28 mouse cellular contexts compared by ENCODE assay signal in genomic region chr10:63049106-63049505, GRCm38 (mm10). TPM values are rescaled to one million over a fixed set of nuclear protein-coding genes. Genes with fewer than 3 reads are reported as not detected.
DNase-seq lines count a peak whose midpoint lies in the region; ATAC-seq and TF ChIP-seq lines count a peak whose summit lies in the region.
"Had no signal": no experiment of that assay in that cellular context is flagged by ENCODE, and none has a peak within 500 bp of the region (broad histone marks: within the 10 kb centered on the region; RNA-seq: fewer than 3 reads in every experiment).

No protein-coding gene starts in this region.

- no peaks in the 10 kb centered on the region for H3K27me3 ChIP-seq in kidney, adult 2 months (replicated peaks; ENCODE audit: control insufficient read depth, insufficient read depth, low read length)
- H3K27me3 ChIP-seq in liver, adult 2 months (ENCODE audit: control insufficient read depth, insufficient read depth, low read length) = no peaks in the 10 kb centered on the region
- H3K27me3 ChIP-seq in liver, embryonic 11.5 days (replicated peaks; ENCODE audit: control insufficient read depth, insufficient read depth, low read length) = no peaks in the 10 kb centered on the region
- H3K27me3 ChIP-seq: embryonic facial prominence, embryonic 15.5 days; heart, embryonic 13.5 days; hindbrain, embryonic 15.5 days; Patski had no signal

- H3K9me3 ChIP-seq in liver, embryonic 11.5 days (ENCODE audit: control insufficient read depth, low read length) = no peaks in the 10 kb centered on the region
- H3K9me3 ChIP-seq: embryonic facial prominence, embryonic 15.5 days; forebrain, embryonic 10.5 days; heart, embryonic 13.5 days; hindbrain, embryonic 15.5 days had no signal

- H3K4me3 ChIP-seq in gastrocnemius, adult 2 months = no peak overlapping the region
- no peak overlapping the region for H3K4me3 ChIP-seq in kidney, adult 2 months (ENCODE audit: insufficient read depth, low read depth, low read length)
- H3K4me3 ChIP-seq in liver, adult 2 months (ENCODE audit: insufficient read depth, low read depth, low read length) = no peak overlapping the region
- H3K4me3 ChIP-seq in liver, embryonic 11.5 days (ENCODE audit: low read depth, low read length) = no peak overlapping the region
- H3K4me3 ChIP-seq: embryonic facial prominence, embryonic 15.5 days; erythroblast, embryonic 14.5 days; forebrain, embryonic 10.5 days; heart, embryonic 13.5 days; hindbrain, embryonic 15.5 days had no signal

- no peak overlapping the region for H3K9ac ChIP-seq in liver, adult 2 months (ENCODE audit: low read depth, low read length)
- H3K9ac ChIP-seq in liver, embryonic 11.5 days (ENCODE audit: low read depth, low read length) = no peak overlapping the region
- H3K9ac ChIP-seq: embryonic facial prominence, embryonic 15.5 days; heart, embryonic 13.5 days; hindbrain, embryonic 15.5 days had no signal

- H3K79me2 ChIP-seq in liver, adult 2 months (ENCODE audit: control insufficient read depth, insufficient read depth, low read length) = peaks cover 7% of the 10 kb centered on the region; the same call in 1 of the 2 replicates

- no peak for ATAC-seq in liver, embryonic 11.5 days (replicated peaks; ENCODE audit: low FRiP score)
- no peak for ATAC-seq in inflammation-experienced regulatory T-cells, adult 6 months
- ATAC-seq: CD4-positive, CD25-positive, alpha-beta regulatory T cell, adult 4 months; forebrain, embryonic 14.5 days; Patski had no signal

- 50% methylated on average over 2 of the region's 2 CpGs for WGBS in kidney, adult 2 months
- 48% methylated on average over 2 of the region's 2 CpGs for WGBS in liver, adult 2 months
- 81% methylated on average over 2 of the region's 2 CpGs for WGBS in liver, embryonic 11.5 days

- H3K4me2 ChIP-seq in liver, embryonic 11.5 days = no peak overlapping the region
- H3K4me2 ChIP-seq: embryonic facial prominence, embryonic 15.5 days; heart, embryonic 13.5 days; hindbrain, embryonic 15.5 days had no signal

- peaks cover 3% of the 10 kb centered on the region; the same call in 1 of the 2 replicates for H3K4me1 ChIP-seq in kidney, adult 2 months (ENCODE audit: control insufficient read depth, insufficient read depth, low read length)
- peaks cover 13% of the 10 kb centered on the region for H3K4me1 ChIP-seq in liver, adult 2 months (ENCODE audit: control insufficient read depth, insufficient read depth, low read length)
- H3K4me1 ChIP-seq in liver, embryonic 11.5 days (replicated peaks; ENCODE audit: control insufficient read depth, insufficient read depth, low read length) = no peaks in the 10 kb centered on the region
- H3K4me1 ChIP-seq: embryonic facial prominence, embryonic 15.5 days; hindbrain, embryonic 15.5 days had no signal

- TF ChIP-seq POLR2A in kidney, adult 2 months (IDR thresholded peaks at IDR 0.05; ENCODE audit: low read depth, low read length) = no peak
- TF ChIP-seq POLR2A in liver, adult 2 months (IDR thresholded peaks at IDR 0.05; ENCODE audit: extremely low read depth, insufficient read depth, low read length) = no peak

- no peak for DNase-seq in gastrocnemius, adult 2 months
- DNase-seq in gastrocnemius, postnatal 4 days (ENCODE audit: low spot score in 2 of 2) = no peak
- DNase-seq in kidney, adult 2 months = peak; percentile 78
- no peak for DNase-seq in kidney, adult 18-20 months
- peak; percentile 78 for DNase-seq in liver, adult 2 months (ENCODE audit: extremely low read depth, low read depth, low spot score)
- no peak for DNase-seq in liver, embryonic 11.5 days (ENCODE audit: low spot score)
- DNase-seq in ovary, adult 18-20 months (ENCODE audit: low spot score) = no peak
- DNase-seq: adrenal gland, adult 8-10 months; adrenal gland, postnatal 36 days; B cell, adult 2 months; cerebellum, adult 11 months; cerebellum, adult 8-10 months; cerebellum, postnatal 14 days; embryo, embryonic 11 days; gastrocnemius, postnatal 10 days; heart, postnatal 36 days had no signal

- peak overlapping the region; percentile 62 for H3K27ac ChIP-seq in gastrocnemius, adult 2 months
- H3K27ac ChIP-seq in kidney, adult 2 months (ENCODE audit: insufficient read depth, low read depth, low read length) = peak overlapping the region; percentile 29; the same call in 1 of the 2 replicates
- H3K27ac ChIP-seq in liver, adult 2 months (replicated peaks; ENCODE audit: insufficient read depth, low read depth, low read length) = no peak overlapping the region; the same call in 1 of the 2 replicates
- no peak overlapping the region for H3K27ac ChIP-seq in liver, embryonic 11.5 days (ENCODE audit: low read depth, low read length)
- H3K27ac ChIP-seq: embryonic facial prominence, embryonic 15.5 days; forebrain, embryonic 10.5 days; heart, embryonic 13.5 days; hindbrain, embryonic 15.5 days had no signal

- intact Hi-C loops in gastrocnemius, adult 2 months (cut with DNase I) = no loop called here

- no peak for TF ChIP-seq CTCF in gastrocnemius, adult 2 months (IDR thresholded peaks at IDR 0.05)
- no peak for TF ChIP-seq CTCF in kidney, adult 2 months (conservative IDR thresholded peaks at IDR 0.05; ENCODE audit: insufficient read depth, insufficient read length, low read depth, low read length)
- TF ChIP-seq CTCF in liver, adult 2 months (IDR thresholded peaks at IDR 0.05; ENCODE audit: low read depth, low read length) = no peak

- no peaks in the 10 kb centered on the region; the same call in 1 of the 2 replicates for H3K36me3 ChIP-seq in kidney, adult 2 months (ENCODE audit: control insufficient read depth, insufficient read depth, low read length)
- peaks cover 45% of the 10 kb centered on the region for H3K36me3 ChIP-seq in liver, adult 2 months (ENCODE audit: control insufficient read depth, insufficient read depth, low read length)
- H3K36me3 ChIP-seq in liver, embryonic 11.5 days (ENCODE audit: control insufficient read depth, insufficient read depth, low read length) = no peaks in the 10 kb centered on the region
- H3K36me3 ChIP-seq: embryonic facial prominence, embryonic 15.5 days; forebrain, embryonic 10.5 days; heart, embryonic 13.5 days; hindbrain, embryonic 15.5 days had no signal

RNA-seq across cellular contexts. Expression of gene Pbld1, which starts 10.9 kb away (rescaled TPM):
- total RNA-seq in gastrocnemius, adult 2 months (2021) = 1 to 10 TPM in 1 of 2 experiments, under 1 TPM in 1; 0.66 to 1.1 TPM
- under 1 TPM; 0.54 to 0.69 TPM for total RNA-seq in gastrocnemius, postnatal 4 days (2021)
- 163 and 168 TPM in 2 replicates for polyA plus RNA-seq in kidney, adult 2 months (2012; rRNA removed)
- total RNA-seq in liver, adult 2 months (2014; rRNA removed) = 226 and 238 TPM in 2 replicates
- 166 and 174 TPM in 2 replicates for polyA plus RNA-seq in liver, adult 2 months (2012; rRNA removed)
- polyA plus RNA-seq in liver, embryonic 11.5 days (2014; fragmentation: Nextera tagmentation; extraction: Ambion mirVana) = 1.9 and 2.5 TPM in 2 replicates
- under 1 TPM in 2 of 3 experiments, not detected in 1; 0.15 to 0.21 TPM for polyA plus RNA-seq in inflammation-experienced regulatory T-cells, adult 6 months (2017; shearing (Covaris generic))
- total RNA-seq: common myeloid progenitor, adult 5-6 weeks had no signal
- polyA plus RNA-seq: erythroblast, embryonic 14.5 days had no signal

RNA-seq across cellular contexts. Expression of gene Pbld2, which starts 25.0 kb away (rescaled TPM):
- 1 to 10 TPM; 2.8 to 5.4 TPM for total RNA-seq in gastrocnemius, adult 2 months (2021)
- total RNA-seq in gastrocnemius, postnatal 4 days (2021) = 1 to 10 TPM; 2.0 to 3.0 TPM
- polyA plus RNA-seq in kidney, adult 2 months (2012; rRNA removed) = 22.4 and 25.5 TPM in 2 replicates
- 115 and 119 TPM in 2 replicates for total RNA-seq in liver, adult 2 months (2014; rRNA removed)
- polyA plus RNA-seq in liver, adult 2 months (2012; rRNA removed) = 90.8 and 106 TPM in 2 replicates
- 0.73 and 1.2 TPM in 2 replicates for polyA plus RNA-seq in liver, embryonic 11.5 days (2014; fragmentation: Nextera tagmentation; extraction: Ambion mirVana)
- under 1 TPM in 2 of 3 experiments, not detected in 1; 0.51 to 0.98 TPM for polyA plus RNA-seq in inflammation-experienced regulatory T-cells, adult 6 months (2017; shearing (Covaris generic))
- polyA plus RNA-seq: erythroblast, embryonic 14.5 days had no signal

RNA-seq across cellular contexts. Expression of gene Hnrnph3, which starts 25.1 kb away (rescaled TPM):
- 10 to 100 TPM; 21.6 to 25.4 TPM for total RNA-seq in gastrocnemius, adult 2 months (2021)
- total RNA-seq in gastrocnemius, postnatal 4 days (2021) = 10 to 100 TPM; 27.7 to 35.1 TPM
- 14.7 and 25.0 TPM in 2 replicates for polyA plus RNA-seq in kidney, adult 2 months (2012; rRNA removed)
- total RNA-seq in liver, adult 2 months (2014; rRNA removed) = 12.9 and 14.4 TPM in 2 replicates
- 3.9 and 4.5 TPM in 2 replicates for polyA plus RNA-seq in liver, adult 2 months (2012; rRNA removed)
- polyA plus RNA-seq in liver, embryonic 11.5 days (2014; fragmentation: Nextera tagmentation; extraction: Ambion mirVana) = 52.6 and 57.1 TPM in 2 replicates
- 100 to 1,000 TPM in 1 of 3 experiments, 10 to 100 TPM in 2; 61.1 to 117 (median 97.4) TPM for polyA plus RNA-seq in inflammation-experienced regulatory T-cells, adult 6 months (2017; shearing (Covaris generic))

RNA-seq across cellular contexts. Expression of gene Atoh7, which starts 50.3 kb away (rescaled TPM):
- not detected for total RNA-seq in gastrocnemius, adult 2 months (2021)
- not detected for total RNA-seq in gastrocnemius, postnatal 4 days (2021)
- polyA plus RNA-seq in kidney, adult 2 months (2012; rRNA removed) = 0.19 and 0.28 TPM in 2 replicates
- total RNA-seq in liver, adult 2 months (2014; rRNA removed) = not detected in 2 replicates
- polyA plus RNA-seq in liver, adult 2 months (2012; rRNA removed) = not detected in 2 replicates
- polyA plus RNA-seq in liver, embryonic 11.5 days (2014; fragmentation: Nextera tagmentation; extraction: Ambion mirVana) = not detected in 2 replicates
- polyA plus RNA-seq in inflammation-experienced regulatory T-cells, adult 6 months (2017; shearing (Covaris generic)) = not detected
- total RNA-seq: adrenal gland, adult 8-10 months; adrenal gland, postnatal 36 days; common myeloid progenitor, adult 5-6 weeks; heart, adult 8-10 months; heart, postnatal 36 days had no signal
- polyA plus RNA-seq: CD4-positive, CD25-positive, alpha-beta regulatory T cell, adult 4 months; erythroblast, embryonic 14.5 days; heart, embryonic 13.5 days; heart, postnatal 0 days; Patski had no signal

Comparison
In these comparisons a context has a peak if more than half of its experiments do, and no peak if none do; other contexts are left out.
1. DNase-seq: peak in kidney, adult 2 months (single experiment) and liver, adult 2 months (single experiment); none in gastrocnemius, adult 2 months (single experiment), gastrocnemius, postnatal 4 days (0 of 2), kidney, adult 18-20 months (single experiment), liver, embryonic 11.5 days (single experiment) and ovary, adult 18-20 months (single experiment).
2. RNA of gene Pbld1, which starts 10.9 kb away (polyA plus RNA-seq): 163 to 168 TPM in kidney, adult 2 months and 166 to 174 TPM in liver, adult 2 months; 1.9 to 2.5 TPM in liver, embryonic 11.5 days and 0.15 to 0.21 TPM in inflammation-experienced regulatory T-cells, adult 6 months; every median in the first group is over 10 times any median in the second.
3. RNA of gene Pbld2, which starts 25.0 kb away (polyA plus RNA-seq): 90.8 to 106 TPM in liver, adult 2 months and 22.4 to 25.5 TPM in kidney, adult 2 months; 0.73 to 1.2 TPM in liver, embryonic 11.5 days and 0.51 to 0.98 TPM in inflammation-experienced regulatory T-cells, adult 6 months; every median in the first group is over 10 times any median in the second.
4. H3K27ac ChIP-seq: peak in gastrocnemius, adult 2 months (single experiment) and kidney, adult 2 months (single experiment); none in liver, adult 2 months (single experiment) and liver, embryonic 11.5 days (single experiment).